Mouse (Mus musculus) right cerebral cortex, postnatal 4 days (tissue): ENCODE measurements around the gene Ust.

Source experiments
- DNase-seq: peaks from one replicate; pipeline ENCODE4 v3.0.0-alpha.2; 2022

Gene Ust

GRCm38 (mm10) chr10:8498951-8499891 lies 19.4 kb downstream of the Ust start:
- DNase-seq: no peak

- DNase-seq: no peak
These were observed 23.0 kb downstream of the Ust start for GRCm38 (mm10) chr10:8495543-8496141.

- DNase-seq: no peak
These were observed 26.6 kb downstream of the Ust start for GRCm38 (mm10) chr10:8491909-8492591.

GRCm38 (mm10) chr10:8487388-8487787 lies 31.2 kb downstream of the Ust start:
- DNase-seq: no peak

GRCm38 (mm10) chr10:8484487-8484886 lies 34.1 kb downstream of the Ust start:
- DNase-seq: no peak

- DNase-seq: no peak
These were observed 35.8 kb downstream of the Ust start for GRCm38 (mm10) chr10:8482779-8483178.

GRCm38 (mm10) chr10:8479779-8480178 lies 38.8 kb downstream of the Ust start:
- no peak for DNase-seq

GRCm38 (mm10) chr10:8477936-8478335 lies 40.7 kb downstream of the Ust start:
- DNase-seq: no peak

GRCm38 (mm10) chr10:8471995-8472394 lies 46.6 kb downstream of the Ust start:
- DNase-seq: no peak

GRCm38 (mm10) chr10:8471012-8471411 lies 47.6 kb downstream of the Ust start:
- no peak for DNase-seq

- no peak for DNase-seq
These were observed 49.1 kb downstream of the Ust start for GRCm38 (mm10) chr10:8469516-8469915.

GRCm38 (mm10) chr10:8468651-8469386 lies 49.8 kb downstream of the Ust start:
- DNase-seq: no peak

- DNase-seq: no peak
These were observed 52.7 kb downstream of the Ust start for GRCm38 (mm10) chr10:8465918-8466317.

GRCm38 (mm10) chr10:8465216-8465615 lies 53.4 kb downstream of the Ust start:
- no peak for DNase-seq

- no peak for DNase-seq
These were observed 57.3 kb downstream of the Ust start for GRCm38 (mm10) chr10:8461372-8461771.

- DNase-seq: no peak
These were observed 63.9 kb downstream of the Ust start for GRCm38 (mm10) chr10:8454711-8455110.

GRCm38 (mm10) chr10:8447681-8448080 lies 70.9 kb downstream of the Ust start:
- DNase-seq: no peak

GRCm38 (mm10) chr10:8446972-8447371 lies 71.7 kb downstream of the Ust start:
- DNase-seq: no peak

GRCm38 (mm10) chr10:8444052-8444451 lies 74.6 kb downstream of the Ust start:
- no peak for DNase-seq

- no peak for DNase-seq
These were observed 86.8 kb downstream of the Ust start for GRCm38 (mm10) chr10:8431857-8432256.

GRCm38 (mm10) chr10:8428787-8429778 lies 89.5 kb downstream of the Ust start:
- peak; percentile 17 for DNase-seq
